Mouse (Mus musculus): Measurements from ENCODE around the gene Il17rb.

DNA sequence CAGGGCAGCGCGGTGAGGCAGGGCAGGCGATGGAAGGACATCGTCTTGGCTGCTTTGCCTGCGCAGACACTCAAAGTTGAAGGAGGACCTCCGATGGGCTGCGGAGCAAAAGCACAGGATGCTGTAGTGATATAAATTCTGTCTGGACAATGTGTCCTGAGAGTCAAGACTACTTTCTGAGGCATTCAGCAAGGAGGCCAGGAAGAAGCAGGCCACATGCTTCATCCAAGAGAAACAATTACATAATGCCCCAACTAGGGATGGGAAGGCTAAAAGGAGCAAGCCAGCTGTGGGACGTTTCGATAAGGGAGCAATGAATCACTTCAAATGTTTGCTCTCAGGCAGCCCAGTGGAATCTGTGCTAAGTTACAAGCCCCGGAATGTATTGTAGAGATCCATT is 36.5 kb upstream of the Il17rb start:
- no peak for TF ChIP-seq CTCF (IDR thresholded peaks at IDR 0.05; ENCODE audit: extremely low read depth, insufficient read depth, insufficient read length, insufficient replicate concordance)
- TF ChIP-seq POLR2A (IDR thresholded peaks at IDR 0.05; ENCODE audit: low read depth, low read length), result no peak
